Mouse (Mus musculus) testis, postnatal 14 days (tissue): ENCODE measurements around the gene Tex50.

Experiments
- DNase-seq: peaks from one replicate; pipeline ENCODE4 v3.0.0; 2021; ENCODE audit warnings: low spot score

The Tex50 gene

DNA sequence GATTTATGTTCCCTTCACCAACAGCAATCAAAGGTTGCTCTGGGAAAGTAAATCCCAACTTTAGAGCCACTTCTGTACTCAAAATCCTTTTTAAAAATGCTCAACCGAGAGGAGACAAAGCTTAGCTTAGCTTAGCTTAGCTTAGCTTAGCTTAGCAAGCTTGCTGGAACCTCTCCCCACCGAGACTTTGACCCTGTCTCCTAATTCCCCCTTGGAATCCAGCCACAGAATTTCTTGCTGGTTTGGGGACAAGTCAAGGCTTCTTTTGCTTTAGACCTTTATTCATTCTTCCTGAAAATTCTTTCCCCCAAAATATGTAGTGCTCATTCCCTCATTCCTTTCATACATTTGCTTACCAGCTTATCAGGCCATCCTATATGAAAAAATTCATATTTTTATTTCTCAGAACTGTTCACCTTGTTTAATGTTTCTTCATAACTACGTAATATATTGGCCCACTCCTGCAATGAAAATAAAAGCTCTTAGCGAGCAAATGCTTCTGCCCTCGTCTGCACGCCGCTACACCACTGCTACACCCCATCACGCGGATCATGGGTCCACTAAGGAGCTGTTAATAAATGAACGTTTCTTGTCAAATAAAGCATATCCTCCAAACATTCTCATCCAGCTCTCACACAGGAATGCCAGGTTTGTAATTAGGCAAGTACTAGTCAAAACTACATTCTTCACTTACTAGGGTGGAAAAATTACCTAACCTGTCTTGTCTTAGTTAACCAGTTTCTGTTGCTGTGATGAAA is 36.3 kb downstream of the Tex50 start:
- DNase-seq, result no peak

DNA sequence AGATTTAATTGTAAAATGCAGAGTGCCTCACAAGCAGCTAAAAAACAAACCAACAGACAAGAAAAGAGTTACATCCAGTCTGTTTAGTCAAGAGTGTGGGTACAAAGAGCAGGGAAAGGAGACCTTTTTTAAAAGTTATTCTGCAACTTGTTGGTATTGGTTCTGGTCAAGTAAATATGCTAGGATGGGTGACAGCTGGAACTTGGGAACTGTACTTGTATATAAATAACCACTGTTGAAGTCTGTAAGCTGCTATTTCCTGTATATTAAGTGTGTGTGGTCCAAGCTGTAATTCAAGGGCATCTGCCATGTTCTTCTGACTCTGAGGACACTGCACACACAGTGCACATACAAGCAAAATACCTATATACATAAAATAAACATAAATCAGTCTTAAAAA is 44.5 kb downstream of the Tex50 start:
- DNase-seq, result no peak

DNA sequence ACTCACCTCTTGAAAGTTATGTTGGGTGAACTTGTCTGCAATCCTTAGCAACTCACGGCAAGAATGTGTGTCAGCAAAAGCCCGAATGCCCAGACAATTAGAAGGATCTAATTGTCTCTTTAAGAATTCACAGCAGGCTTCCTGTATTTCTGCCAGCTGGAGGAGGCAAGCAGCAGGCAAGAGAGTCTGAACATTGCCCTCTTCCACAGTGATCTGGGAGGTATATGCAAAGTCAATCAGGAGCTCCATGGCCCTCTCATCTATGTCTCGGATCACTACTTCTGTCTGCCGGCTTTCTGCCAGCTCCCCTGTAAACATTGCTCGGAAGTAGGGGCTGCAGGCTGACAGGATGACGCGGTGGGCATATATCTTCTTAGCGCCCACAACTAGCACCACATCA is 49.9 kb downstream of the Tex50 start:
- no peak for DNase-seq
